Mouse (Mus musculus) gastrocnemius, postnatal 36 days (tissue): Measurements from ENCODE around the gene Olfr204. TPM values are rescaled to one million over a fixed set of nuclear protein-coding genes. Genes with fewer than 3 reads are reported as not detected.
"Not testable (repeated sequence)": the region's sequence is repeated elsewhere in the genome, so short reads cannot be mapped to it uniquely, and the experiment has no call there.

ENCODE experiments used
- DNase-seq, 2 experiments: peaks; one replicate each; pipeline ENCODE4 v3.0.0; 2022
- intact Hi-C: fragments of 180-260 bp; cut with DNase I; formaldehyde crosslinking; loops from one replicate; pipeline ENCODE4 v1.15.1; 2025
- long read RNA-seq, 2 experiments: library from polyadenylated mRNA; stranded (forward); transcript quantifications; one replicate each; pipeline ENCODE4 v2.0.0; 2021
- total RNA-seq, 2 experiments: library from RNA; stranded (reverse); gene quantifications; 2 replicates each; pipeline ENCODE4 v1.2.3; 2021

The Olfr204 gene
- not detected for total RNA-seq
- long read RNA-seq, experiment 1, result 0 reads
- long read RNA-seq, experiment 2, result 0 reads

DNA sequence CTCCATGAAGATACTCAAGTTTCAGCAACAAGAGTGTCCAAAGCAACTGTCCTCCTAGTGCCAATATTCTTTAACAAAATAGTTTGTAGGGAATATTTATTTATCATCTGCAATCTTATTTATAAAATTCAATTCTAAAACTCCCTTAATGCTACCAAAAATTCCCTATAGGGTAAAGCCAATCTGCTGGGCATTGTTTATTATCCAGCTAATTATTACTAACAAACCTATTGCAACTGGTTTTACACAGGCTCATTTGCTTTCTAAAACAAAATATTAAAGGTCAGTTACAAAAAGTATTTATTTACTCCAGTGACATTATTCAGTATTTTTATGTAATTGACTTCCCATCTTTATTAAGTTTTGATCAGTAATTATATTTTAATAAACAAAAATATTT is at the start of gene Olfr204:
TSS of gene Olfr204 (minus strand) at position 101 of the 400 bp plus-strand sequence.
- no peak for DNase-seq
- intact Hi-C loops, result no loop called here

DNA sequence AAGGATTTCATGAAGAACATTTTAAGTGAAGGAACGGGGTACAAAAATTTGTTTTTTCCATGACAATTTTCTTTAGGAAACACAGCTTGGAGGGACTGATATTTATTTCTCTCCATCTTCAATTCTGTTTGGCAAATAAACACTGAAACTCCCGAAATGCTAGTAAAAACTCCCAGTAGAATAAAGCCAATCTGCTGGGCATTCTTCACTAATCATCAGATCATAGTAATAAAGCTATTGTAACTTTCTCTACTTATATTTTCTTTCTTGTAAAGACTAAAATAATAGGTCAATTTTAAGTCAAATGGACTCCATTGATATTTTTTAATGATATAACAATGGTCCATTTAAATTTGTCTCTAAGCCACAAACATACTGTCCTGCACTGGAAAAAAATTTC is 45.8 kb upstream of the Olfr204 start, which contains the start of gene Olfr209:
TSS of gene Olfr209 (minus strand) at position 101 of the 400 bp plus-strand sequence.
- intact Hi-C loops, result no loop called here

DNA sequence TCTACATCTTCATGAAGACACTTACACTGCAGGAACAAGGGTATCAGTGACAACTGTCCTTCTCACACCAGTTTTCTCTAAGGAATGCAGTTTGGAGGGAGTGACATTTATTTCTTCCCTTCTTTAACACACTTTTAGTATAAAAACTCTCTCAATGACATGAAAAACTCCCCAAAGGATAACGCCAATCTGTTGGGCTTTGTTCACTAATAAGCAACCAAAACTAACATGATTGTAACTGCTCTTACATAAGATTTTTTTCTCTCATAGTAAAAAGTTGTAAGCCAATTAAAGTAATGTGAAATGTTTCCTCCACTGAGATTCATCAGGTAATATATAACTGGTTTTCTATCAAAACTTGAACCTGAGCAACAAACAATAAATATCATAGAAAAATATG is 31.1 kb upstream of the Olfr204 start, which contains the start of gene Olfr206:
TSS of gene Olfr206 (minus strand) at position 101 of the 400 bp plus-strand sequence.
- intact Hi-C loops, result no loop called here
- DNase-seq, result no peak

More for the DNA sequence above, 45.8 kb upstream of the Olfr204 start, which contains the start of gene Olfr209:
- DNase-seq, result no peak

DNA sequence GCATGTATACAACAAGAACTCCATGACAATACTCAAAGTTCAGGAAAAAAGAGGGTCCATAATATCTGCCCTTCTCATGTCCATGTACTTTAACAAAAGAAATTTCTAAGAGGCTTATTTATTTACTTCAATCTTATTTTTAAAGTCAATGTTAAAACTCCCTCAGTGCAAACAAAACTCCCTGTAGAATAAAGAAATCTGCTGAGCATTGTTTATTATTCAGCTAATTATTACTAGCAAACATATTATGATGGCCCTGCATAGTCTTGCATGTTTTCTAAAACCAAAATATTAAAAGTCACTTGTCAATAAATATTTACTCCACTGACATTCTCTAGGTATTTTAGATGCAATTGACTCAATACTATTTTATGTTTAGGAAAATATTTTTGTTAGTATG is 13.0 kb upstream of the Olfr204 start, which contains the start of gene Olfr205:
TSS of gene Olfr205 (minus strand) at position 101 of the 400 bp plus-strand sequence.
- DNase-seq, result no peak
- intact Hi-C loops, result no loop called here

DNA sequence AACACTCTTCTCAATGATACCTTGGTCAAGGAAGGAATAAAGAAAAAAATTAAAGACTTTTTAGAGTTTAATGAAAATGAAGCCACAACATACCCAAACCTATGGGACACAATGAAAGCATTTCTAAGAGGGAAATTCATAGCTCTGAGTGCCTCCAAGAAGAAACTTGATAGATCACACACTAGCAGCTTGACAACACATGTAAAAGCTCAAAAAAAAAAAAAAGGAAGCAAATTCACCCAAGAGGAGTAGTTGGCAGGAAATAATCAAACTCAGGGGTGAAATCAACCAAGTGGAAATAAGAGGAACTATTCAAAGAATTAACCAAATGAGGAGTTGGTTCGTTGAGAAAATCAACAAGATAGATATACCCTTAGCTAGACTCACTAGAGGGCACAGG is 5.2 kb upstream of the Olfr204 start:
- DNase-seq, intact Hi-C loops: not testable (repeated sequence)

DNA sequence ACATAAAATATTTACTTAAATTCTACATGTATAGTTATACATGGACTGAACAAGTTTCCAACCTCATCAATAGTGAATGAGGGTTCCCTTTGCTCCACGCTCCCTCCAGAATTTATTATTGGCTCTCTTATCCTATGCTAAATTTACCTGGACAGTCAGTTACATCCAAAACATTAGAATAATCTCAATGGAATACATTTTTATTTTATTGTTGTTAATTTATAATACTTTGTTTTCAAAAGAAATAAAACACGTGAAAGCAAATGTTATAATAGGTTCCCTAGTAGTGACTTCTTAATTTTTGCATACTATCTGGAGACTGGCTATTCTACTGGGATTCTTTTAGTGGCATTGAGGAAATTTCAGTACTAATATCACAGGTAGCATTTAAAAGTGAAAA is 19.5 kb downstream of the Olfr204 start, which contains the start of gene Olfr203:
TSS of gene Olfr203 (plus strand) at position 301 of the 400 bp plus-strand sequence.
- intact Hi-C loops, result no loop called here
- DNase-seq, result no peak

DNA sequence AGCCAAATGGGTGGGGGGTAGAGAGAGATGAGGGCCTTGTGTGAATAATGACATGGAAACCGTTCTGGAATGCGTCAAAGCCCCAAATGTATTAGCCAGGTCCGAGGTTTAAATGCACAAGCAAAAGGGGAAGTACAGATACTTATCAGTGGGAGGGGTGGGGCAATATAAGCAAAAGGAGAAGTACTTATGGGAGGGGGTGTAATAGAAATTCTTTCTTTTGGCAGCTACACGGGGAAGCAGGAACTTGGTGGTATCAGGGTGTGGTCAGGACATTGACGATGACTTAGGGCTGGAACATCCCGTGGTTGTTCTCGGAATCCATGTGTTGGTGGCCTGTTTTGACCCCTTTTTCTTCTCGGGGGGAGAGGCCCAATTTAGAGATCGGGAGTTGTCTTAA is 30.5 kb downstream of the Olfr204 start:
- intact Hi-C loops, DNase-seq: not testable (repeated sequence)

DNA sequence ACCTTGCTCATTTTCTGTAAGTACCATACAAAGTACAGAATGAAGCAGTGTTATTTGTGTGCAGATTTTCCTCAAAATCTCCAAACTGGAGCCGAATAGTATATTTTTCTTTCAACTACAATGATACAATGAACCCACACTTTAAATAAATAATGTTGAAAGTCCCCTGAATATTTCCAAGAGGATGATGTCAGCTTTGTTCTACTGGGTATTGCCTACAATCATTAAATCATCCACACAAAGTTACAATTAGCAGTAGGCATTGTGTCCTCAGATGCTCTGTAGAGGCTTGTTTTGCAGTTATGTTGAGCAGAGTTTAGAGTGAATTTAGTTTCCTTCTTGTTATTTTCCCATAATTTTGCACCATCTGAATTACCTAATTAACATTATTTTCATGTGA is 31.4 kb downstream of the Olfr204 start, which contains the start of gene Olfr202:
TSS of gene Olfr202 (minus strand) at position 101 of the 400 bp plus-strand sequence.
- DNase-seq, result no peak
- intact Hi-C loops, result no loop called here

DNA sequence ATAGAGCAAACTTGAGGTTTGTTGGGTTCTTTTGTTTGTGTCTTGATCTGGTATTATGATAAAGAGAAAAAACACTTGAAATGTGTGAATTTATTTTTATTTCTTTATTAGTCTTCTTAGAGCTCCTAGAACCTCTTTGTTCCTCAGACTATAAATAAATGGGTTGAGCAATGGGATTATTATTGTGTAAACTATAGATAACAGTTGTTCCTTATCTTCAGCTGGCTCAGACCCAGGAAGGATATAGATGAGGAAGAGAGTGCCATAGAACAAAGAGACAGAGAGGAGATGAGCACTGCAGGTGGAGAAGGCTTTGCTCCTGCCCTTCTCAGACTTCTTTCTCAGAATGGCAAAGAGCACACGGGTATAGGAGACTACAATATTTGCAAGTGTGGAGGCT is 34.6 kb downstream of the Olfr204 start:
- intact Hi-C loops, result no loop called here

DNA sequence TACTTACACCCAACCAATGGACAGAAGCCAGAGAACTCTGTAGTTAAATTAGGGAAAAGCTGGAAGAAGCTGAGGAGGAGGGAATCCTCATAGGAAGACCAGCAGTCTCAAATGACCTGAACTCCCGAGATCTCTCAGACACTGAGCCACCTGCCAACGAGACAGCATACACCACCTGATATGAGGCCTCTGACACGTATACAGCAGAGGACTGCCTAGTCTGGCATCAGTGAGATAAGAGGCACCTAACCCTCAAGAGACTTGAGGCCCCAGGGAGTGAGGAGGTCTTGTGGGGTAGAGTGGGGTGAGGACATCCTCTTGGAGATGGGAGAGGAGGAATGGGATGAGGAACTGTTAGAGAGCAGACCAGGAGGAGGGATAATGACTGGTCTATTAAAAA is 37.5 kb downstream of the Olfr204 start:
- DNase-seq, result no peak
- intact Hi-C loops, result no loop called here

More for the DNA sequence above, 34.6 kb downstream of the Olfr204 start:
- no peak for DNase-seq

DNA sequence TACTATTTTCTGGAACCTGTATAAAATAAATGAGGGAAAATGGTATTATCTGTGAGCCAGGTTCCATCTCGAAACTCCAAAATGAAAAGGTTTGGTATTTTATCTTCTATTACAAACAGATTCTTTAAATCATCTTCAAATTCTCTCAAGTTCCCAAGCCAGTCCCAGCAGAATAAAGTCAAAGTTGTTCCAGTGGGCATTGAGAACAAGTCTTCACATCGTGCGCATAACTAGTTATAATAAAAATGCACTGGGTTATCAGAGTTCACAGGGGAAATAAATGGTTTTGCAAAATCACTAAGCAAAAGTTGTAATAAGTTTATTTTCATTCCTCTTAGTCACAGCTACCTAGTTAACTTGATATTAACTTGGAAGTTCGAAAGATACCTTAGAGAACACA is 45.5 kb downstream of the Olfr204 start, which contains the start of gene Olfr201:
TSS of gene Olfr201 (minus strand) at position 101 of the 400 bp plus-strand sequence.
- DNase-seq, intact Hi-C loops: not testable (repeated sequence)

DNA sequence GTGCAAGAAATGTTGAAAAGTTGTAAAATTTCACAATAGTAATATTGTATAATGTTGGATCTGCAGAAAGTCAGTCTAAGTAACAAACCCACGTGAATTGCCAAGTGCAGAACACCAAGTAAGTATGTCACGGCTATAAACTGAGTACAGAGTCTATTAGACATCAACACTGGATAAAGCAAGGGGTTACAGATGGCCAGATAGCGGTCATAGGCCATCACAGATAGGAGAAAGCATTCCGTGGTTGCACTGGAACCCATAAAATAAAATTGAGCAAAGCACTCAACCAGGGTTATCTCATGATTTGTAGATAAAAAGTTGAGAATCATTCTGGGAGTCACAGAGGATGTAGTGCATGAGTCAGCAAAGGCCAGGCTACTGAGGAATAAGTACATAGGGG is 49.0 kb downstream of the Olfr204 start:
- DNase-seq, intact Hi-C loops: not testable (repeated sequence)

Other genes with a start within 250 kb of the Olfr204 start
- not detected for gene Olfr190, start 240.2 kb downstream of the Olfr204 start, total RNA-seq
- not detected for gene Olfr191, start 228.4 kb downstream of the Olfr204 start, total RNA-seq
- gene Olfr193, start 206.4 kb downstream of the Olfr204 start, total RNA-seq, result not detected
- not detected for gene Olfr194, start 197.2 kb downstream of the Olfr204 start, total RNA-seq
- gene Olfr195, start 171.2 kb downstream of the Olfr204 start, total RNA-seq, result not detected
- not detected for gene Olfr196, start 147.8 kb downstream of the Olfr204 start, total RNA-seq
- gene Olfr198, start 114.7 kb downstream of the Olfr204 start, total RNA-seq, result not detected
- gene Olfr199, start 98.5 kb downstream of the Olfr204 start, total RNA-seq, result not detected
- gene Olfr201, start 45.6 kb downstream of the Olfr204 start, total RNA-seq, result not detected
- not detected for gene Olfr202, start 31.5 kb downstream of the Olfr204 start, total RNA-seq
- gene Olfr203, start 19.4 kb downstream of the Olfr204 start, total RNA-seq, result not detected
- not detected for gene Olfr205, start 12.9 kb upstream of the Olfr204 start, total RNA-seq
- not detected for gene Olfr206, start 31.0 kb upstream of the Olfr204 start, total RNA-seq
- gene Olfr209, start 45.7 kb upstream of the Olfr204 start, total RNA-seq, result not detected
- gene Gabrr3, start 89.1 kb upstream of the Olfr204 start, total RNA-seq, result not detected
- 10 to 100 TPM; 11.7 to 13.4 TPM for gene Riox2, start 153.5 kb upstream of the Olfr204 start, total RNA-seq